Mouse (Mus musculus) olfactory bulb, adult 2 months (tissue): ENCODE measurements around the gene Gm6890. TPM values are rescaled to one million over a fixed set of nuclear protein-coding genes. Genes with fewer than 3 reads are reported as not detected.
"Not testable (repeated sequence)": the region's sequence is repeated elsewhere in the genome, so short reads cannot be mapped to it uniquely, and the experiment has no call there.

Experiments
- H3K27ac ChIP-seq: fragments of 200-500 bp; 2 replicates; pipeline ENCODE4 v1.5.1; 2012; ENCODE audit warnings: low read depth, low read length; ENCODE audit not compliant: insufficient read depth
- H3K4me1 ChIP-seq: fragments of 200-500 bp; 2 replicates; pipeline ENCODE4 v1.6.1; 2012; ENCODE audit warnings: low read length; ENCODE audit not compliant: control insufficient read depth, insufficient read depth
- H3K4me3 ChIP-seq: fragments of 200-500 bp; 2 replicates; pipeline ENCODE4 v1.5.1; 2012; ENCODE audit warnings: mild to moderate bottlenecking, low read depth, low read length, moderate library complexity; ENCODE audit not compliant: insufficient read depth
- WGBS: fragments of 180-500 bp; shearing (Covaris S2); methylation state at CpG from one replicate; pipeline ENCODE4 v1.1.7; 2018; 5-methylcytosine and 5-hydroxymethylcytosine counted together
- polyA plus RNA-seq: library from polyadenylated mRNA; stranded (reverse); fragments of >200 nt; gene quantifications from 2 replicates; pipeline ENCODE4 v1.2.4, GENCODE M21; 2012; ENCODE audit warnings: low replicate concordance; ENCODE audit not compliant: missing spikeins, insufficient read depth, insufficient read length

Gene Gm6890
- polyA plus RNA-seq: not detected in 2 replicates

DNA sequence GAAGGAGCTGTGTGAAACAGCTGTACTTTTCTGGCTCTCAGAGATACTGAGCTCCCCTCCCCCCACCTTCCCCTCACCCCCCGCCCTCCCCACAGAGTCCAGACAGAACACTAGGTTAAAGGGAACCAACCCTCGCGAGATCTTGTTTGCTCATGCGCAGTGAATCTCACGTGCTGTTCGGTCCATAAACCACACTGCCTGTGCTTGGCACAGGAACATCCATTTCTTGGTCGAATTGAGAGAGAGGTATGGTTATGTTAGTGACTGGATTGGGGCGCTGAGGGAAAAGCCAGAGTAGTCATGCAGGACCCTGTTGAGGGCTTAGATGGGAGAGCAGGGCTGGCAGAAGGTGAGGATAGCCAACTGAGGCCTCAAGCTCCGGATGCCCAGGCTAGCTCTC, at the start of gene Gm6890:
Gene Gm6890, plus strand, starts transcription at position 301 of the 400 bp plus-strand sequence.
- 89% methylated on average over 9 of the region's 9 CpGs for WGBS
- H3K4me3 ChIP-seq, H3K27ac ChIP-seq, H3K4me1 ChIP-seq: not testable (repeated sequence)

GRCm38 (mm10) chrX:74726195-74726594, 14.5 kb upstream of the Gm6890 start:
- not testable (repeated sequence) for H3K4me1 ChIP-seq, H3K27ac ChIP-seq, H3K4me3 ChIP-seq
- 90% methylated on average over 10 of the region's 10 CpGs for WGBS

DNA sequence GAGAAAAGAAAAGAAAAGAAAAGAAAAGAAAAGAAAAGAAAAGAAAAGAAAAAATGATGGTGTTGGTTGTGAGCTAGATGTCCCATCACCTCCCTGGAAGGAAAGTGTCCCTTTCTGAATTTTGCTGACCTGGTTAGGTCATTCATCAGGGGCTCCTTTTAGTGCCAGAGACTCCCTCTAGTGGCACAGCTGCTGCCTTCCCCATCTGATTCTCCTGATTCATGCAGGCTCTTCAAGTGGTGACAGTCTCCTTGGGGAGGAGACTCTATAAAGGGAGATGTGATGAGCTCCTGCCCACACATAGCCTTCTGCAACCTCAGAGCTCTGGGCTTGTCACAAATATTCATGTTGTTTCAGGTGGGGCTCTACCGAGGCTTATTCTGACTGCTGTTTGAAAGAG, 30.0 kb downstream of the Gm6890 start:
- no CpG with 5 or more reads among the region's 1 CpGs for WGBS
- not testable (repeated sequence) for H3K4me1 ChIP-seq, H3K27ac ChIP-seq, H3K4me3 ChIP-seq

Other genes with a start within 250 kb of the Gm6890 start
- gene Olfr1326-ps1, start 166.0 kb upstream of the Gm6890 start, polyA plus RNA-seq: not detected in 2 replicates
- gene Olfr1325, start 148.2 kb upstream of the Gm6890 start, polyA plus RNA-seq: not detected in 2 replicates
- not detected in 2 replicates for gene Gm5640, start 95.3 kb upstream of the Gm6890 start, polyA plus RNA-seq
- not detected in 2 replicates for gene Gm5936, start 96.3 kb downstream of the Gm6890 start, polyA plus RNA-seq